Mouse (Mus musculus): Measurements from ENCODE around the gene Fermt1. TPM values are rescaled to one million over a fixed set of nuclear protein-coding genes. Genes with fewer than 3 reads are reported as not detected.

Gene Fermt1
- polyA plus RNA-seq, 1 experiment: 9.1 TPM

DNA sequence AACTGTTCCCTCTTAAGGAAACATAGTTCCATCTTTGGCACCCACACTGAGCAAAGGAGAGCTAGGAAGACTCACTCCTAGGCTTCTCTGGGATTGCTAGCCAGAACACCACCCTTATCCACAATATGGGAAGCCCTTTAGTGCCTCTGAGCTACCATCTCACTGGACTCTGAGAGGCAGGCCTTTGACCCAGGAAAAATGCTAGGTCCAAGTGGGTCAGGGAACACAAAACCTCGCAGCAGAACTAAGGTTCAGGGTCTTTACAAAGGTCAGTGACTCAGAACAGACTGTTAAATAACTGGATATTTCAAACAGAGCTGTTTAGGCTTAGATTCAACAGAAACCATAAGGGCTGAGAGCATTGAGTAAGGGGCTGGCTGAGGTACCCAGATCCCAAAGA lies 68.7 kb downstream of the Fermt1 start:
- no peaks in the 10 kb centered on the region for H3K27me3 ChIP-seq (ENCODE audit: control insufficient read depth, insufficient read depth, low read length, poor library complexity, severe bottlenecking)
- no peaks in the 10 kb centered on the region for H3K9me3 ChIP-seq (replicated peaks; ENCODE audit: control insufficient read depth, insufficient read depth, low read length, poor library complexity, severe bottlenecking)
- TF ChIP-seq CTCF (IDR thresholded peaks at IDR 0.05; ENCODE audit: low read depth, low read length) (no peak), POLR2A (IDR thresholded peaks at IDR 0.05; ENCODE audit: insufficient read depth, low read length) (no peak), EP300 (IDR thresholded peaks at IDR 0.05; ENCODE audit: insufficient read depth, low read depth, low read length) (no peak)

DNA sequence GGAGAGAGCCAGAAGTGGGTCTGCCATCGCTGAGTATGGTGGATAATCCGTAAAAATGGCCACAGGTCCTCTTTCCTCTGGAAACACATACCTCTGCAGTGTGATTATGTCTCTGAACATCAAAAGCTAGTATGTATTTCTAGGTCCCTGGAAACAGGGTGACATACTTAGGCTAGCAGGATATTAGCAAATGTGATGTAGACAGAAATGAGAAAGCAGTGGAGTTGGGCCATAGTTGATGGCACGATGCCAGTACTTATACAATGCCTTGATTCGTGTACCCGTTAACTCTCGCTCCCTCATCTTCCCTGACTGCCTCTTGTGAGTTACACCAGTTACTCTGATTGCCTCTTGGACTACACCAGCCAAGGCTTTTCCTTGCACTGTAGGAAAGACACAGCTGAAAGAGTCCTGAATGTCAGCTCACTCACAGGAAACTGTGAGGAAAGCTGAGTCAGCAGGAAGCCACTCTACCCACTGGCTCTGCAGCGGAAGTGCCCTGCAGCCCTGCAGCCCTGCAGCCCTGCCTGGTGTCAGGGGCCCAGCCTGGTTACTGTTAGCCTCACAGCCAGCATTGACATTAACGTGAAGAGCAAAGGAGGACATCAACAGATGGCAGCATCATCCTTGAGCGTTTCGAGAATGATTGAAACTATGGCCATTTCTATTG lies 71.9 kb downstream of the Fermt1 start:
- Histone ChIP-seq H3K4me1 (ENCODE audit: control insufficient read depth, insufficient read depth, low read length) (no peaks in the 10 kb centered on the region), H3K36me3 (ENCODE audit: control insufficient read depth, insufficient read depth, low read length, poor library complexity, severe bottlenecking) (no peaks in the 10 kb centered on the region), H3K9me3 (replicated peaks; ENCODE audit: control insufficient read depth, insufficient read depth, low read length, poor library complexity, severe bottlenecking) (no peaks in the 10 kb centered on the region), H3K27me3 (ENCODE audit: control insufficient read depth, insufficient read depth, low read length, poor library complexity, severe bottlenecking) (no peaks in the 10 kb centered on the region), H3K4me3 (ENCODE audit: low read depth, low read length) (no peak overlapping the region), H3K9ac (ENCODE audit: low read depth, poor library complexity, severe bottlenecking) (no peak overlapping the region), H3K27ac (ENCODE audit: insufficient read depth, low read length) (no peak overlapping the region)
- TF ChIP-seq EP300 (IDR thresholded peaks at IDR 0.05; ENCODE audit: insufficient read depth, low read depth, low read length) (no peak), CTCF (IDR thresholded peaks at IDR 0.05; ENCODE audit: low read depth, low read length) (no peak), POLR2A (IDR thresholded peaks at IDR 0.05; ENCODE audit: insufficient read depth, low read length) (no peak)

More for the DNA sequence above, 68.7 kb downstream of the Fermt1 start:
- no peak overlapping the region for H3K9ac ChIP-seq (ENCODE audit: low read depth, poor library complexity, severe bottlenecking)
- no peak overlapping the region for H3K27ac ChIP-seq (ENCODE audit: insufficient read depth, low read length)
- no peak overlapping the region for H3K4me3 ChIP-seq (ENCODE audit: low read depth, low read length)
- no peaks in the 10 kb centered on the region for H3K4me1 ChIP-seq (ENCODE audit: control insufficient read depth, insufficient read depth, low read length)
- H3K36me3 ChIP-seq (ENCODE audit: control insufficient read depth, insufficient read depth, low read length, poor library complexity, severe bottlenecking): no peaks in the 10 kb centered on the region

DNA sequence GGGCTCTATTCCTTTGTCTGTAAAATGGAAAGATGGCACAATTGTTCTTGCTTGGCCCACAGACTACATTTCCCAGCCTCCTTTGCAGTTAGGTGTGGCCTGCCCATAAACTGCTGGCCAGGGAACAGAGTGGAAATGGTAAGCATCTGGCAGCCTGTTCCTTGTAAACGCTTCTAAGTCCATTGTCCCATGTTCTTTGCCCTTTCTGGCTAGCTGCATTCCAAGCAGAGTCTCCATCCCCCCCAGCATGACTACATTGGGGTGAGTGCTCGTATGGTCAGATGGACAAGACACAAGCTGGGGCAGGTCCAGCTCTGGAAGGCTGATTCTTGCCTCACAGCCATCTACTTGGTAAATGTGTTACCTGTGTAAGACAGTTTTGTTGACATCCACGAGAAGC lies 74.0 kb downstream of the Fermt1 start:
- no peak for TF ChIP-seq CTCF (IDR thresholded peaks at IDR 0.05; ENCODE audit: low read depth, low read length)
- no peak for TF ChIP-seq POLR2A (IDR thresholded peaks at IDR 0.05; ENCODE audit: insufficient read depth, low read length)
- TF ChIP-seq EP300 (IDR thresholded peaks at IDR 0.05; ENCODE audit: insufficient read depth, low read depth, low read length): no peak
- Histone ChIP-seq H3K27me3 (ENCODE audit: control insufficient read depth, insufficient read depth, low read length, poor library complexity, severe bottlenecking) (no peaks in the 10 kb centered on the region), H3K9ac (ENCODE audit: low read depth, poor library complexity, severe bottlenecking) (no peak overlapping the region), H3K4me1 (ENCODE audit: control insufficient read depth, insufficient read depth, low read length) (no peaks in the 10 kb centered on the region), H3K4me3 (ENCODE audit: low read depth, low read length) (no peak overlapping the region), H3K9me3 (replicated peaks; ENCODE audit: control insufficient read depth, insufficient read depth, low read length, poor library complexity, severe bottlenecking) (no peaks in the 10 kb centered on the region), H3K36me3 (ENCODE audit: control insufficient read depth, insufficient read depth, low read length, poor library complexity, severe bottlenecking) (0 out of 2 replicates have a peak, but pooled peaks cover 2% of the 10 kb centered on the region), H3K27ac (ENCODE audit: insufficient read depth, low read length) (no peak overlapping the region)

DNA sequence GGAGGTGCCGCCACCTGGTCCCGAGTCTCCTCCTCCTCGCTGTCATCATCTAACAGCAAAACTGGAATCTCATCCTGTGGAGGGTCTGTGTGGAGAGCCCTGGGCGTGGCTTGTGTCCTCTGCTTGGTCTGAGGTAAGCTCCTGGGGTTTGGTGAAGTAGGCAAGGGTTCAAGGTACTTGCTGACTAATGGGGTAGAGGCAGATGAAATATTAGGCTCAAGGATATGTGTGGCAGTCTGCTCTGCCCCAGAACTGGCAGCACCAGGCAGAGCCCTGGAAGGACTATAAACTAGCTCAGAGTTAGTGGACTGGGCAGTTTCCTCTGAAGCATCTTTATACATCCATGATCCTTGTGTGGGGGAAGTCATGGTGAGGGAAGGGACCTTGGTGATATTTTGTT lies 75.4 kb downstream of the Fermt1 start:
- no peak overlapping the region for H3K27ac ChIP-seq (ENCODE audit: insufficient read depth, low read length)
- H3K4me3 ChIP-seq (ENCODE audit: low read depth, low read length): no peak overlapping the region
- no peaks in the 10 kb centered on the region for H3K4me1 ChIP-seq (ENCODE audit: control insufficient read depth, insufficient read depth, low read length)
- H3K36me3 ChIP-seq (ENCODE audit: control insufficient read depth, insufficient read depth, low read length, poor library complexity, severe bottlenecking): peaks cover 5% of the 10 kb centered on the region
- no peaks in the 10 kb centered on the region for H3K9me3 ChIP-seq (replicated peaks; ENCODE audit: control insufficient read depth, insufficient read depth, low read length, poor library complexity, severe bottlenecking)
- no peaks in the 10 kb centered on the region for H3K27me3 ChIP-seq (ENCODE audit: control insufficient read depth, insufficient read depth, low read length, poor library complexity, severe bottlenecking)
- no peak overlapping the region for H3K9ac ChIP-seq (ENCODE audit: low read depth, poor library complexity, severe bottlenecking)
- TF ChIP-seq CTCF (IDR thresholded peaks at IDR 0.05; ENCODE audit: low read depth, low read length): no peak
- TF ChIP-seq EP300 (IDR thresholded peaks at IDR 0.05; ENCODE audit: insufficient read depth, low read depth, low read length): no peak
- no peak for TF ChIP-seq POLR2A (IDR thresholded peaks at IDR 0.05; ENCODE audit: insufficient read depth, low read length)

DNA sequence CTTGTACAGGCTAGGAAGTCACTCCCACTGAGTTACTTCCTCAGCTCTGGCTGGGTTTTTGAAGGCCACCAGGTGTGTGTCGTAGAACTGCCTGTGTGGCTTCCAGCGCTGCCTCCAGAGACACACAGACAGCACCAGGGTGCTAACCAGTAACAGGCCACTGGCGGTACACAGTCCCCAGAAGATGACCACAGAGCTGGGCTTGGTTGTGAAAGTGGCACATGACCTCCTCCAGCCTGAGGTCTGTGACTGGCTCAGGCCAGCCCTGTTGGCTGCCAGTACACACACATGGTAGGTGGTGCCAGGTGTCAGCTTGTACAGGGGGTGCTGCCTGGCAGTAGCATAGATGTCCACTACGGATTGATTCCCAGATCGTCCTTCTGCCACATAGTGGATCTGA lies 76.0 kb downstream of the Fermt1 start:
- Histone ChIP-seq H3K9me3 (replicated peaks; ENCODE audit: control insufficient read depth, insufficient read depth, low read length, poor library complexity, severe bottlenecking) (no peaks in the 10 kb centered on the region), H3K4me3 (ENCODE audit: low read depth, low read length) (no peak overlapping the region), H3K9ac (ENCODE audit: low read depth, poor library complexity, severe bottlenecking) (no peak overlapping the region), H3K4me1 (ENCODE audit: control insufficient read depth, insufficient read depth, low read length) (no peaks in the 10 kb centered on the region), H3K27me3 (ENCODE audit: control insufficient read depth, insufficient read depth, low read length, poor library complexity, severe bottlenecking) (no peaks in the 10 kb centered on the region), H3K36me3 (ENCODE audit: control insufficient read depth, insufficient read depth, low read length, poor library complexity, severe bottlenecking) (peaks cover 5% of the 10 kb centered on the region), H3K27ac (ENCODE audit: insufficient read depth, low read length) (no peak overlapping the region)
- TF ChIP-seq EP300 (IDR thresholded peaks at IDR 0.05; ENCODE audit: insufficient read depth, low read depth, low read length): no peak
- no peak for TF ChIP-seq CTCF (IDR thresholded peaks at IDR 0.05; ENCODE audit: low read depth, low read length)
- TF ChIP-seq POLR2A (IDR thresholded peaks at IDR 0.05; ENCODE audit: insufficient read depth, low read length): no peak

DNA sequence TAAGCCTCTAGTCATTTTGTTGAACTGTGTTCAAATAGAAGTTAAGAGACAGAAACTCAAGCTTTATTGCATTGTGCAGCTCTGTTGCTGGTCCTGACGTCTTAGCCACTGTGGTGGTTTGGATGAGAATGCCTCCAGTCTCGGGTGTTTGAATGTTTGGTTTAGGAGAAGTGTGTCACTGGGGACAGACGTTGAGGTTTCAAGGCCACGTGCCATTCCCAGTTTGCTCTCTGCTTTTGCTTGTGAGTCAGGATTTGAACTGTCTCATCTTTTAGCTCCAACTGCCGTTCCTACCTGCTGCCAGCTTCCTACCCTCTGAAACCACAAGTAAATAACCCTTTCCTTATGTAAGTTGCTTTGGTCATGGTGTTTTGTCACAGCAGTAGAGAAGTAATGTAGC lies 78.2 kb downstream of the Fermt1 start:
- Histone ChIP-seq H3K9ac (ENCODE audit: low read depth, poor library complexity, severe bottlenecking) (no peak overlapping the region), H3K4me1 (ENCODE audit: control insufficient read depth, insufficient read depth, low read length) (no peaks in the 10 kb centered on the region), H3K4me3 (ENCODE audit: low read depth, low read length) (no peak overlapping the region), H3K9me3 (replicated peaks; ENCODE audit: control insufficient read depth, insufficient read depth, low read length, poor library complexity, severe bottlenecking) (no peaks in the 10 kb centered on the region), H3K27me3 (ENCODE audit: control insufficient read depth, insufficient read depth, low read length, poor library complexity, severe bottlenecking) (no peaks in the 10 kb centered on the region), H3K27ac (ENCODE audit: insufficient read depth, low read length) (no peak overlapping the region), H3K36me3 (ENCODE audit: control insufficient read depth, insufficient read depth, low read length, poor library complexity, severe bottlenecking) (peaks cover 5% of the 10 kb centered on the region)
- TF ChIP-seq CTCF (IDR thresholded peaks at IDR 0.05; ENCODE audit: low read depth, low read length): no peak
- no peak for TF ChIP-seq EP300 (IDR thresholded peaks at IDR 0.05; ENCODE audit: insufficient read depth, low read depth, low read length)
- TF ChIP-seq POLR2A (IDR thresholded peaks at IDR 0.05; ENCODE audit: insufficient read depth, low read length): no peak

All from ES-Bruce4 (cell line).